Mouse (Mus musculus): Measurements from ENCODE around the gene Kalrn. TPM values are rescaled to one million over a fixed set of nuclear protein-coding genes. Genes with fewer than 3 reads are reported as not detected.

Gene Kalrn
- total RNA-seq, 2 experiments from 2014 or later, result 30.2 to 32.1 TPM

- DNase-seq, result no peak
- intact Hi-C loops (cut with DNase I), result no loop called here
Observed at GRCm38 (mm10) chr16:34032011-34032645, 541.2 kb downstream of the Kalrn start.

GRCm38 (mm10) chr16:34031565-34031964 lies 541.8 kb downstream of the Kalrn start:
- no peak for DNase-seq
- intact Hi-C loops (cut with DNase I), result no loop called here

GRCm38 (mm10) chr16:34030379-34030778 lies 543.0 kb downstream of the Kalrn start:
- no peak for DNase-seq
- intact Hi-C loops (cut with DNase I), result no loop called here

GRCm38 (mm10) chr16:34029790-34030189 lies 543.5 kb downstream of the Kalrn start:
- intact Hi-C loops (cut with DNase I), result no loop called here
- peak; percentile 23 to 43 for DNase-seq

- intact Hi-C loops (cut with DNase I), result no loop called here
- no peak for DNase-seq
Observed at GRCm38 (mm10) chr16:34017241-34017640, 556.1 kb downstream of the Kalrn start.

GRCm38 (mm10) chr16:34011991-34012845 lies 561.1 kb downstream of the Kalrn start:
- intact Hi-C loops (cut with DNase I), result no loop called here
- no peak for DNase-seq

- DNase-seq, result no peak
- intact Hi-C loops (cut with DNase I), result no loop called here
Observed at GRCm38 (mm10) chr16:34009567-34009966, 563.8 kb downstream of the Kalrn start.

- intact Hi-C loops (cut with DNase I), result no loop called here
- no peak for DNase-seq
Observed at GRCm38 (mm10) chr16:34005986-34006385, 567.3 kb downstream of the Kalrn start.

GRCm38 (mm10) chr16:34004128-34004578 lies 569.2 kb downstream of the Kalrn start:
- peak in 1 of 2 experiments; percentile 39 for DNase-seq
- intact Hi-C loops (cut with DNase I), result no loop called here

- intact Hi-C loops (cut with DNase I), result no loop called here
Observed at GRCm38 (mm10) chr16:34003566-34004127, 569.7 kb downstream of the Kalrn start.

GRCm38 (mm10) chr16:34000715-34001114 lies 572.6 kb downstream of the Kalrn start:
- intact Hi-C loops (cut with DNase I), result no loop called here

More at GRCm38 (mm10) chr16:34003566-34004127, 569.7 kb downstream of the Kalrn start:
- no peak for DNase-seq

GRCm38 (mm10) chr16:33999388-33999787 lies 573.9 kb downstream of the Kalrn start:
- DNase-seq, result peak; percentile 42 to 57
- intact Hi-C loops (cut with DNase I), result loop anchor here (1.0 kb wide), 1 partner anchor 115 kb away; no protein-coding TSS in a partner anchor

More at GRCm38 (mm10) chr16:34000715-34001114, 572.6 kb downstream of the Kalrn start:
- DNase-seq, result peak; percentile 24 to 25

GRCm38 (mm10) chr16:33998011-33998410 lies 575.3 kb downstream of the Kalrn start:
- no peak for DNase-seq
- intact Hi-C loops (cut with DNase I), result no loop called here

- intact Hi-C loops (cut with DNase I), result no loop called here
- DNase-seq, result peak; percentile 37 to 61
Observed at GRCm38 (mm10) chr16:33996030-33996429, 577.3 kb downstream of the Kalrn start.

GRCm38 (mm10) chr16:33995496-33995895 lies 577.8 kb downstream of the Kalrn start:
- DNase-seq, result no peak
- intact Hi-C loops (cut with DNase I), result no loop called here

GRCm38 (mm10) chr16:33994321-33994720 lies 579.0 kb downstream of the Kalrn start:
- intact Hi-C loops (cut with DNase I), result no loop called here
- DNase-seq, result no peak

GRCm38 (mm10) chr16:33990712-33991111 lies 582.6 kb downstream of the Kalrn start:
- intact Hi-C loops (cut with DNase I), result no loop called here
- no peak for DNase-seq

- DNase-seq, result no peak
- intact Hi-C loops (cut with DNase I), result no loop called here
Observed at GRCm38 (mm10) chr16:33989106-33989505, 584.2 kb downstream of the Kalrn start.

GRCm38 (mm10) chr16:33988358-33989012 lies 584.8 kb downstream of the Kalrn start:
- intact Hi-C loops (cut with DNase I), result loop anchor here (1.0 kb wide), 2 partner anchors 37 to 168 kb away; no protein-coding TSS in a partner anchor
- DNase-seq, result peak; percentile 57 to 69

- DNase-seq, result no peak
- intact Hi-C loops (cut with DNase I), result no loop called here
Observed at GRCm38 (mm10) chr16:33986993-33987392, 586.3 kb downstream of the Kalrn start.

GRCm38 (mm10) chr16:33985372-33985771 lies 588.0 kb downstream of the Kalrn start:
- DNase-seq, result no peak
- intact Hi-C loops (cut with DNase I), result no loop called here

Measured in heart, postnatal 36 days (tissue).